Mouse (Mus musculus) midbrain, postnatal 0 days (tissue): ENCODE data around the gene Flt3l. TPM values are rescaled to one million over a fixed set of nuclear protein-coding genes. Genes with fewer than 3 reads are reported as not detected.
A peak's percentile ranks its signal among the peaks of the same experiment; 100 is the strongest.

Source experiments
- ATAC-seq: fragments of 200-750 bp; cut with Nextera tagmentation; 2 replicates; pipeline ENCODE4 v1.8.0; 2017; ENCODE audit warnings: moderate number of reproducible peaks, mild to moderate bottlenecking, moderate TSS enrichment, moderate library complexity; ENCODE audit not compliant: low FRiP score
- DNase-seq: peaks from one replicate; pipeline ENCODE4 v3.0.0-alpha.2; 2015; ENCODE audit warnings: low spot score
- H3K27ac ChIP-seq: fragments of 300-500 bp; sonication (generic); 2 replicates; pipeline ENCODE4 v1.5.1; 2014; ENCODE audit warnings: low read depth, mild to moderate bottlenecking, low read length, mixed read lengths
- H3K27me3 ChIP-seq: fragments of 300-500 bp; sonication (generic); 2 replicates; pipeline ENCODE4 v1.6.1; 2014; ENCODE audit warnings: low read length, control low read depth, mixed read lengths; ENCODE audit not compliant: insufficient read depth
- H3K36me3 ChIP-seq: fragments of 300-500 bp; sonication (generic); 2 replicates; pipeline ENCODE4 v1.6.1; 2014; ENCODE audit warnings: low read length, control low read depth, mixed read lengths; ENCODE audit not compliant: insufficient read depth
- H3K4me1 ChIP-seq: fragments of 300-500 bp; sonication (generic); 2 replicates; pipeline ENCODE4 v1.6.1; 2014; ENCODE audit warnings: mild to moderate bottlenecking, control low read depth, antibody characterized with exemption, low read length, mixed read lengths; ENCODE audit not compliant: insufficient read depth
- H3K4me2 ChIP-seq: fragments of 300-500 bp; sonication (generic); 2 replicates; pipeline ENCODE4 v1.6.1; 2014; ENCODE audit warnings: low read depth, mild to moderate bottlenecking, low read length, mixed read lengths; ENCODE audit not compliant: poor library complexity, severe bottlenecking
- H3K4me3 ChIP-seq: fragments of 300-500 bp; sonication (generic); 2 replicates; pipeline ENCODE4 v1.5.1; 2014; ENCODE audit warnings: low read depth, mild to moderate bottlenecking, low read length, moderate library complexity
- H3K9ac ChIP-seq: fragments of 300-500 bp; sonication (generic); replicated peaks from 2 replicates; pipeline ENCODE4 v1.6.1; 2014; ENCODE audit warnings: mild to moderate bottlenecking, low read length, moderate library complexity, mixed read lengths; ENCODE audit not compliant: poor library complexity, severe bottlenecking
- H3K9me3 ChIP-seq: fragments of 300-500 bp; sonication (generic); 2 replicates; pipeline ENCODE4 v1.6.1; 2016; ENCODE audit warnings: low read length, control low read depth
- CTCF ChIP-seq: IDR thresholded peaks from 2 replicates; pipeline ENCODE4 v1.5.1; 2016; ENCODE audit warnings: antibody characterized with exemption, mild to moderate bottlenecking
- WGBS: fragments of 180-500 bp; shearing (Covaris S2); extraction: QIAGEN DNeasy Blood & Tissue Kit; methylation state at CpG from one replicate; pipeline ENCODE4 v1.1.7; 2014; 5-methylcytosine and 5-hydroxymethylcytosine counted together
- polyA plus RNA-seq: library from polyadenylated mRNA; unstranded; fragments of >200 nt; fragmentation: Nextera tagmentation; extraction: Ambion mirVana; gene quantifications from 2 replicates; pipeline ENCODE4 v1.2.1, GENCODE M21; 2015
- total RNA-seq: library from RNA; depleted of rRNA; stranded (reverse); fragments of >200 nt; gene quantifications from 2 replicates; pipeline ENCODE4 v1.2.3, GENCODE M21; 2014

Gene Flt3l
- total and polyA plus RNA-seq, 2 experiments from 2014 or later, result 1.7 to 7.8 TPM

- H3K27ac ChIP-seq, result no peak within 1 kb of the TSS
- 21% methylated on average over 20 of the region's 20 CpGs for WGBS
- DNase-seq (no peak), ATAC-seq (no peak)
- no peaks in the 10 kb centered on the region for H3K9me3 ChIP-seq
- peaks cover 4% of the 10 kb centered on the region; the same call in 1 of the 2 replicates for H3K4me1 ChIP-seq
- TF ChIP-seq CTCF, result no peak
- peaks cover 81% of the 10 kb centered on the region for H3K27me3 ChIP-seq
- H3K36me3 ChIP-seq, result no peaks in the 10 kb centered on the region
- H3K9ac ChIP-seq, result no peak within 1 kb of the TSS
- H3K4me3 ChIP-seq, result peak within 1 kb of the TSS; percentile 34
- peak within 1 kb of the TSS; percentile 49 for H3K4me2 ChIP-seq
Observed at GRCm38 (mm10) chr7:45180896-45181477, 44.8 kb upstream of the Flt3l start, which contains the start of gene Pth2. Gene Pth2 (plus strand): TSS chr7:45180995.

DNA sequence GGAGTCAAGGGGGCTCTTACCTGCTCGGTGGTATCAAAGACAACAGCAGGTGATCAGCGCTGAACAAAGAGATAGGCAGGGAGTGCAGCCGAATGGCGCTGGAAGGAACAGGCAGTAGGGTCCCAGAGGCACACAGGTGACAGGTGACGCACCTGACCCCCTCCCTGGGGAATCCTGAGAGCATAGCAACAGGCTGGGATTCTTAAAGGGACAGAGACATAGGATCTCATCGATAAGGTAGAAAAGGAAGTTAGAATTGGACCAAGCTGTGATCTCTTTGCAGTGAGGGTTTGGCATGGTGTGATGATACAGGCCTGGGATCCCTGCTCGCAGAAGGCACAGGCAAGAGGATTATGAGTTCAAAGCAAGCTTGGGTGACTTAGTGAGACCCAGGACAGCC is 43.2 kb upstream of the Flt3l start, which contains the start of gene Gfy:
Gene Gfy (minus strand): TSS at position 101 of the 400 bp plus-strand sequence.
- no peak for TF ChIP-seq CTCF
- H3K4me3 ChIP-seq, result no peak within 1 kb of the TSS
- H3K4me1 ChIP-seq, result peaks cover 5% of the 10 kb centered on the region; the same call in 1 of the 2 replicates
- H3K27me3 ChIP-seq, result peaks cover 92% of the 10 kb centered on the region
- H3K9me3 ChIP-seq, result no peaks in the 10 kb centered on the region
- no peak within 1 kb of the TSS for H3K9ac ChIP-seq
- H3K27ac ChIP-seq, result no peak within 1 kb of the TSS
- no peaks in the 10 kb centered on the region for H3K36me3 ChIP-seq
- ATAC-seq (no peak), DNase-seq (no peak)
- WGBS, result 26% methylated on average over 7 of the region's 7 CpGs
- H3K4me2 ChIP-seq, result no peak within 1 kb of the TSS

DNA sequence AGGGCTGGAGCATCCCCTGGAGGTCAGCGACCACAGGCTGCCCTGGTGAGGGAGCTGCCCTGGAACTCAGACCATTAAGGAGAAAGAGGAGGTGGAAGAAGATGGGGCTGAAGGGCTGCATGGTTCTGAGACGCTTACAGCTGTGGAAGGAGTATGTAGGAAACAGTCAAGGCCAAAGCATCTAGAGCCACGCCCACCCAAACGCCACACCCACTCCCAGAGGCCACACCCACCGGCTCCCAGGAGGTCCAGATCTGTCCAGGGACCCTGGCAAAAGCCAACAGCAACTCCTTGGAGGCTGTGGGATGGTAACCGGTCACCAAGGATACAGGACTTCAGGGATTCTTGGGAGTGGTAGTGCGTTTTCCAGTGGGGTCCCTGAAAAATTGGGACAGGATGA is 42.3 kb upstream of the Flt3l start:
- Histone ChIP-seq H3K4me3 (no peak overlapping the region), H3K9ac (no peak overlapping the region), H3K9me3 (no peaks in the 10 kb centered on the region), H3K4me2 (no peak overlapping the region), H3K36me3 (no peaks in the 10 kb centered on the region), H3K27me3 (peaks cover 94% of the 10 kb centered on the region), H3K4me1 (peaks cover 5% of the 10 kb centered on the region; the same call in 1 of the 2 replicates), H3K27ac (no peak overlapping the region)
- TF ChIP-seq CTCF, result no peak
- ATAC-seq, result no peak
- WGBS, result 29% methylated on average over 7 of the region's 7 CpGs
- no peak for DNase-seq

DNA sequence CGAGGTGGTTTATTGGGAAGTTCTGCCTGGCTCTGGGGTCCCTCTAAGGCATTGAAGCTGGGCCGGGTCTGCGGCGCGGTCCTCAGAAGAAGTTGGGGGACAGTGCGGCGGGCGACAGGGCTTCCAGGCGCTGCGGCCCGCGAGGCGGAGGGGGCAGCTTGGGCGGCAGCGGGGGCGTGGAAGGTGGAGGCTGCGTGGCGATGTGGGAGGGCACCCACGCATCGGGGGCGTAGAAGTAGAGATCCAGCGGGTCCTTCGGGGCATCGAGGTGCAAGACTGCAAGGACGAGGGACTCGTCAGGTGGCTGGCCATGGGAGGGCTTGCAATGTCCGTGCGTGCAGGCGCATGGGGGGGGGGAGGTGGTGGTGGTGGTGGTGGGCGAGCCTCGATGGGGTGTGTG is 40.1 kb upstream of the Flt3l start:
- H3K9me3 ChIP-seq, result no peaks in the 10 kb centered on the region
- peaks cover 5% of the 10 kb centered on the region; the same call in 1 of the 2 replicates for H3K4me1 ChIP-seq
- H3K27me3 ChIP-seq, result peaks cover 74% of the 10 kb centered on the region
- H3K36me3 ChIP-seq, result no peaks in the 10 kb centered on the region
- WGBS, result under 1% methylated on average over 30 of the region's 31 CpGs
- peak overlapping the region; percentile 39 for H3K4me2 ChIP-seq
- no peak for TF ChIP-seq CTCF
- H3K27ac ChIP-seq, result no peak overlapping the region
- no peak overlapping the region for H3K9ac ChIP-seq
- no peak for ATAC-seq
- no peak for DNase-seq
- peak overlapping the region; percentile 23 for H3K4me3 ChIP-seq

GRCm38 (mm10) chr7:45175929-45176328 is 39.7 kb upstream of the Flt3l start:
- Histone ChIP-seq H3K4me3 (peak overlapping the region; percentile 23), H3K36me3 (no peaks in the 10 kb centered on the region), H3K9me3 (no peaks in the 10 kb centered on the region), H3K4me2 (peak overlapping the region; percentile 39), H3K9ac (no peak overlapping the region), H3K27ac (no peak overlapping the region), H3K27me3 (peaks cover 69% of the 10 kb centered on the region), H3K4me1 (peaks cover 5% of the 10 kb centered on the region; the same call in 1 of the 2 replicates)
- no peak for TF ChIP-seq CTCF
- ATAC-seq (0 out of 2 replicates have a peak, but pooled peaks have one; percentile 45), DNase-seq (no peak)
- 2% methylated on average over 23 of the region's 23 CpGs for WGBS

DNA sequence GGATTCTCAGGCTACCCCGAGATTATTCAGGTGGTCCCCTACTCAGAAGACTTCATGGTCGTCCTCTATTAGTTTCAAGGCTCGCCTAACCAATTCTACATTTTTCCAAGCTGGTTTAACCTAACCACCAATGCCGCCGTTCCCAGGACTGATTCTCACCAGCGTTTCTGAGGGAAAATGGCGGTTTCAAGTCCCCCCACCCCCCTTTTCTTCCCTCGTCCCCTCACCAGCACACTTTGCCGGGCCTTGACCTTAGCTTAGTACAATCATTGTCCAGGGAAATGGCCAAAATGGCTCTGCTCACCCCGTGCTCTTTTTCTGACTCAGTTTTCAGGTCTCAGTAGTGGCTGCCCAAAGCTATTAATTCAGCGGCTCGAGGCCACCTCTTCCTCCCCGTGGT is 39.2 kb upstream of the Flt3l start:
- H3K4me3 ChIP-seq, result no peak overlapping the region
- DNase-seq, result no peak

More for the DNA sequence above, 39.2 kb upstream of the Flt3l start:
- H3K36me3 ChIP-seq, result no peaks in the 10 kb centered on the region
- ATAC-seq, result no peak
- peaks cover 5% of the 10 kb centered on the region; the same call in 1 of the 2 replicates for H3K4me1 ChIP-seq
- no peak for TF ChIP-seq CTCF
- no peak overlapping the region for H3K9ac ChIP-seq
- no peak overlapping the region for H3K4me2 ChIP-seq
- H3K27ac ChIP-seq, result no peak overlapping the region
- H3K27me3 ChIP-seq, result peaks cover 64% of the 10 kb centered on the region
- 3% methylated on average over 13 of the region's 13 CpGs for WGBS
- no peaks in the 10 kb centered on the region for H3K9me3 ChIP-seq
